Mouse (Mus musculus): ENCODE data around the gene Chd2. TPM values are rescaled to one million over a fixed set of nuclear protein-coding genes. Genes with fewer than 3 reads are reported as not detected.

Chd2 gene
- polyA plus RNA-seq, 1 experiment from 2014 or later = 61.7 TPM

GRCm38 (mm10) chr7:73391002-73391517, 150.6 kb downstream of the Chd2 start:
- H3K27me3 ChIP-seq = peaks cover 8% of the 10 kb centered on the region; the same call in 1 of the 2 replicates
- peak overlapping the region; percentile 91 for H3K4me2 ChIP-seq
- WGBS = under 1% methylated on average over 37 of the region's 42 CpGs
- H3K9me3 ChIP-seq (replicated peaks) = no peaks in the 10 kb centered on the region
- peak overlapping the region; percentile 89 for H3K9ac ChIP-seq
- H3K27ac ChIP-seq = peak overlapping the region; percentile 95
- H3K4me3 ChIP-seq (replicated peaks) = peak overlapping the region; percentile 74
- ATAC-seq (replicated peaks; ENCODE audit: low FRiP score) = peak; percentile 89
- peaks cover 47% of the 10 kb centered on the region for H3K4me1 ChIP-seq
- no peaks in the 10 kb centered on the region for H3K36me3 ChIP-seq

- ATAC-seq (replicated peaks; ENCODE audit: low FRiP score) = peak; percentile 47
- Histone ChIP-seq H3K36me3 (no peaks in the 10 kb centered on the region), H3K4me2 (peak overlapping the region; percentile 91), H3K27ac (peak overlapping the region; percentile 79), H3K9ac (peak overlapping the region; percentile 89), H3K4me3 (replicated peaks) (peak overlapping the region; percentile 74), H3K9me3 (replicated peaks) (no peaks in the 10 kb centered on the region), H3K27me3 (peaks cover 8% of the 10 kb centered on the region; the same call in 1 of the 2 replicates), H3K4me1 (peaks cover 43% of the 10 kb centered on the region)
- 3% methylated on average over 18 of the region's 18 CpGs for WGBS
These were observed 151.1 kb downstream of the Chd2 start for GRCm38 (mm10) chr7:73390426-73391001.

GRCm38 (mm10) chr7:73389871-73390294, 151.7 kb downstream of the Chd2 start:
- Histone ChIP-seq H3K4me2 (peak overlapping the region; percentile 91), H3K9me3 (replicated peaks) (no peaks in the 10 kb centered on the region), H3K27ac (peak overlapping the region; percentile 79), H3K36me3 (no peaks in the 10 kb centered on the region), H3K4me3 (replicated peaks) (peak overlapping the region; percentile 74), H3K27me3 (peaks cover 8% of the 10 kb centered on the region; the same call in 1 of the 2 replicates), H3K4me1 (peaks cover 39% of the 10 kb centered on the region), H3K9ac (peak overlapping the region; percentile 89; the same call in 1 of the 2 replicates)
- ATAC-seq (replicated peaks; ENCODE audit: low FRiP score) = no peak
- WGBS = under 1% methylated on average over 15 of the region's 15 CpGs

GRCm38 (mm10) chr7:73389419-73389818, 152.2 kb downstream of the Chd2 start:
- Histone ChIP-seq H3K9me3 (replicated peaks) (no peaks in the 10 kb centered on the region), H3K4me2 (peak overlapping the region; percentile 91), H3K27ac (peak overlapping the region; percentile 66), H3K9ac (peak overlapping the region; percentile 89; the same call in 1 of the 2 replicates), H3K36me3 (no peaks in the 10 kb centered on the region), H3K4me3 (replicated peaks) (peak overlapping the region; percentile 74), H3K27me3 (peaks cover 8% of the 10 kb centered on the region; the same call in 1 of the 2 replicates), H3K4me1 (peaks cover 35% of the 10 kb centered on the region)
- no peak for ATAC-seq (replicated peaks; ENCODE audit: low FRiP score)
- 14% methylated on average over 9 of the region's 9 CpGs for WGBS

- WGBS = 69% methylated on average over 2 of the region's 2 CpGs
- H3K4me3 ChIP-seq (replicated peaks) = no peak overlapping the region
- no peaks in the 10 kb centered on the region for H3K36me3 ChIP-seq
- no peak for ATAC-seq (replicated peaks; ENCODE audit: low FRiP score)
- H3K4me1 ChIP-seq = peaks cover 31% of the 10 kb centered on the region
- H3K4me2 ChIP-seq = no peak overlapping the region
- H3K27me3 ChIP-seq = peaks cover 8% of the 10 kb centered on the region; the same call in 1 of the 2 replicates
- no peak overlapping the region for H3K9ac ChIP-seq
- H3K27ac ChIP-seq = no peak overlapping the region
- no peaks in the 10 kb centered on the region for H3K9me3 ChIP-seq (replicated peaks)
These were observed 152.8 kb downstream of the Chd2 start for GRCm38 (mm10) chr7:73388866-73389265.

- peaks cover 16% of the 10 kb centered on the region for H3K27me3 ChIP-seq
- H3K36me3 ChIP-seq = no peaks in the 10 kb centered on the region
- no peak overlapping the region for H3K27ac ChIP-seq
- no peak overlapping the region for H3K4me2 ChIP-seq
- H3K4me3 ChIP-seq (replicated peaks) = no peak overlapping the region
- no peak for ATAC-seq (replicated peaks; ENCODE audit: low FRiP score)
- H3K9ac ChIP-seq = no peak overlapping the region
- H3K4me1 ChIP-seq = no peaks in the 10 kb centered on the region
- 79% methylated on average over 7 of the region's 7 CpGs for WGBS
- H3K9me3 ChIP-seq (replicated peaks) = no peaks in the 10 kb centered on the region
These were observed 158.8 kb downstream of the Chd2 start for GRCm38 (mm10) chr7:73382843-73383242.

- 76% methylated on average over 6 of the region's 6 CpGs for WGBS
- H3K4me2 ChIP-seq = no peak overlapping the region
These were observed 163.6 kb downstream of the Chd2 start for GRCm38 (mm10) chr7:73378034-73378433.

GRCm38 (mm10) chr7:73377307-73377706, 164.3 kb downstream of the Chd2 start:
- Histone ChIP-seq H3K4me1 (peaks cover 29% of the 10 kb centered on the region), H3K27me3 (peaks cover 68% of the 10 kb centered on the region), H3K36me3 (no peaks in the 10 kb centered on the region), H3K4me2 (peak overlapping the region; percentile 100; the same call in 1 of the 2 replicates), H3K9me3 (replicated peaks) (no peaks in the 10 kb centered on the region), H3K9ac (no peak overlapping the region), H3K4me3 (replicated peaks) (no peak overlapping the region), H3K27ac (no peak overlapping the region)
- WGBS = 61% methylated on average over 12 of the region's 12 CpGs
- ATAC-seq (replicated peaks; ENCODE audit: low FRiP score) = no peak

More at GRCm38 (mm10) chr7:73378034-73378433, 163.6 kb downstream of the Chd2 start:
- H3K9me3 ChIP-seq (replicated peaks) = no peaks in the 10 kb centered on the region
- H3K27ac ChIP-seq = no peak overlapping the region
- H3K4me3 ChIP-seq (replicated peaks) = no peak overlapping the region
- no peak for ATAC-seq (replicated peaks; ENCODE audit: low FRiP score)
- H3K9ac ChIP-seq = no peak overlapping the region
- H3K27me3 ChIP-seq = peaks cover 60% of the 10 kb centered on the region
- H3K36me3 ChIP-seq = no peaks in the 10 kb centered on the region
- H3K4me1 ChIP-seq = peaks cover 22% of the 10 kb centered on the region

Other genes starting within 250 kb of the Chd2 start
- gene Rgma, start 166.3 kb downstream of the Chd2 start, polyA plus RNA-seq (2015; fragmentation: Nextera tagmentation; extraction: Ambion mirVana) = 11.7 and 13.7 TPM in 2 replicates
- 32.8 and 34.5 TPM in 2 replicates for gene Fam174b, start 198.5 kb upstream of the Chd2 start, polyA plus RNA-seq (2015; fragmentation: Nextera tagmentation; extraction: Ambion mirVana)